Mouse (Mus musculus): ENCODE measurements around the gene Zfp13. TPM values are rescaled to one million over a fixed set of nuclear protein-coding genes. Genes with fewer than 3 reads are reported as not detected.

Gene Zfp13
- polyA plus RNA-seq, 1 experiment from 2014 or later = 11.8 TPM

DNA sequence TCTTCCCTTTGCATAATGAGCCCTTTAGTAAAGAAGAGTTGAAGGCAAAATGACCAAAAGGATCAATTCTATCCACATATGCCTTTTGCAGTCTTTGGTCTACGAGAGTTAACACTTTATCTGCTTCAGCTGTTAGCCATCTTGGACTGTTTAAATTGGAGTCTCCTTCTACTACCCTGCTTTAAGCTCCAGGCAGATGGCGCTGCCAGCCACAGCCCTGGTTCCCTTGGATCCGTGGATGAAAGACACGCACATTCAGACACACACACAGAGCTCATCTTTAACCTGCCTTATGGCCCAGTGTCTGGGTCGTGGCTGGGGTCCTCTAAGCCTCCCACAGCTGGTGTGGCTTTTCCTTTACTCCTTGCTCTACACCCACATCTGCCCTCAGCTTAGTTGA, 28.2 kb downstream of the Zfp13 start:
- 20% methylated on average over 5 of the region's 5 CpGs for WGBS
- no peaks in the 10 kb centered on the region for H3K4me1 ChIP-seq (ENCODE audit: control insufficient read depth, insufficient read depth, low read length)
- no peak overlapping the region for H3K27ac ChIP-seq (ENCODE audit: low read length)
- no peak overlapping the region for H3K4me2 ChIP-seq (ENCODE audit: low read depth, low read length)
- no peak overlapping the region for H3K4me3 ChIP-seq (replicated peaks; ENCODE audit: low read length)
- H3K9ac ChIP-seq (ENCODE audit: low read length) = no peak overlapping the region
- no peaks in the 10 kb centered on the region for H3K27me3 ChIP-seq (ENCODE audit: control insufficient read depth, insufficient read depth, low read length)
- peaks cover 4% of the 10 kb centered on the region; the same call in 1 of the 2 replicates for H3K9me3 ChIP-seq (replicated peaks; ENCODE audit: control insufficient read depth, low read length)
- ATAC-seq (ENCODE audit: insufficient read depth, low FRiP score) = no peak
- peaks cover 21% of the 10 kb centered on the region for H3K36me3 ChIP-seq (ENCODE audit: control insufficient read depth, insufficient read depth, low read length)

DNA sequence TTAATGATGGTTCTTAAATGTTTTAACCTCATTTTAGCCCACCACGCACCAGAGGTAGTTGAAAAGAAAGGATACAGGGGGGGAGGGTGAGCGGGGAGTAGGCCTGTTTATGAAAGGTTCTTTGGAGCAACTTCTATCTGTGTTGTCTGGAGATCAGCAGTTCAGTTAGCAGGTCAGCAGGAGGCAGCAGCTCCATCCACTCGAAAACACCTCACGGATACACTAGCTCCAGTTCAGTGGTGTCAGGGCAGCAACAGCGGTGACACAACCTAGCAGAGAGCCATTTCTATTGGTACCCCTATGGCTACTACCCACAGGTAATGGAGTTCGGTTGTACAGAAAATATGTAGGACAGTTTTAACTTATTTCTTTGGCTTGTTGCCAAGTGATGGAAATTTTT, 29.3 kb downstream of the Zfp13 start:
- no peak overlapping the region for H3K4me2 ChIP-seq (ENCODE audit: low read depth, low read length)
- no peak overlapping the region for H3K27ac ChIP-seq (ENCODE audit: low read length)
- peaks cover 12% of the 10 kb centered on the region for H3K36me3 ChIP-seq (ENCODE audit: control insufficient read depth, insufficient read depth, low read length)
- H3K4me3 ChIP-seq (replicated peaks; ENCODE audit: low read length) = no peak overlapping the region
- H3K9me3 ChIP-seq (replicated peaks; ENCODE audit: control insufficient read depth, low read length) = no peaks in the 10 kb centered on the region
- H3K4me1 ChIP-seq (ENCODE audit: control insufficient read depth, insufficient read depth, low read length) = peaks cover under 1% of the 10 kb centered on the region; the same call in 1 of the 2 replicates
- ATAC-seq (ENCODE audit: insufficient read depth, low FRiP score) = peak; percentile 71; the same call in 1 of the 2 replicates
- H3K27me3 ChIP-seq (ENCODE audit: control insufficient read depth, insufficient read depth, low read length) = no peaks in the 10 kb centered on the region
- H3K9ac ChIP-seq (ENCODE audit: low read length) = no peak overlapping the region
- 32% methylated on average over 6 of the region's 6 CpGs for WGBS

DNA sequence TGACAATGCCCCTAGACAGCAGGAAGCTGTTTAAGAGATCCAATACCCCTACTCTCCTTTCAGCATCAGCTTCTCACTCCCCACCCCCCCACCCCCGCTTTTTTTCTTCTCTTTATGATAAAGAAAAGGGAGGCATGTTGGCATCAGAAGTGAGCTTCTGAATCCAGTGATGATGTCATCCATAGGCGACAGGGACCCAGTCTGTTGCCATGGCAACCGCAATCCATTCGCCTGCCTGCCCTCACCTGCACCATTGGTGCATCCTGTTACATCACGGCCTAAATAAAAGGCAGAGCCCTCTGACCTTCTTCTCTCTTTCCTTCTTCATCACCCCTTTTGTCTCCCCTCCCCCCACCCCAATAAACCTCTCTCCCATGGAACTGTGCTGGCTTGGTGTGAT, 30.9 kb downstream of the Zfp13 start:
- H3K4me3 ChIP-seq (replicated peaks; ENCODE audit: low read length) = no peak overlapping the region
- no peak for ATAC-seq (ENCODE audit: insufficient read depth, low FRiP score)
- peaks cover 5% of the 10 kb centered on the region; the same call in 1 of the 2 replicates for H3K4me1 ChIP-seq (ENCODE audit: control insufficient read depth, insufficient read depth, low read length)
- H3K9me3 ChIP-seq (replicated peaks; ENCODE audit: control insufficient read depth, low read length) = no peaks in the 10 kb centered on the region
- no peaks in the 10 kb centered on the region; the same call in 1 of the 2 replicates for H3K36me3 ChIP-seq (ENCODE audit: control insufficient read depth, insufficient read depth, low read length)
- 43% methylated on average over 5 of the region's 5 CpGs for WGBS
- no peak overlapping the region for H3K9ac ChIP-seq (ENCODE audit: low read length)
- H3K27me3 ChIP-seq (ENCODE audit: control insufficient read depth, insufficient read depth, low read length) = no peaks in the 10 kb centered on the region
- H3K4me2 ChIP-seq (ENCODE audit: low read depth, low read length) = no peak overlapping the region
- H3K27ac ChIP-seq (ENCODE audit: low read length) = no peak overlapping the region

DNA sequence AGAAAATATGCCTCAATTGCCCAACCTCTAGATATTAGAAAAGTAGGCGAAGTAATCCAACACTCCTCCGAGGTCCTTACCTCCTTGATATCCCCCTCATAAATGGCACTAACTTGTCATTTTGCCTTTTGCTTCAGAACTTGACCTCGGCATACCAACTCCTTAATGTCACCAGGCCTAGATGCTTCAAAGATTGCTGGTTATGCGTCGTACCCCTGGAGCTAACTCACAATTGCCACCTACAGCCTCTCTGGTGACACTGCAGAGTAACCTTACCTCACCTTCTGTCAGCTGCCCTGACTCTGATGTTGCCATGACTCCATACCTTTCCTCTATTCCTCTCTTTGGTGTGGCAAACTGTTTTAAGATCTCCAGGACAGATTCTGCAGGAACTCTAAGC, 32.5 kb downstream of the Zfp13 start:
- WGBS = 58% methylated on average over 5 of the region's 5 CpGs
- no peak overlapping the region for H3K9ac ChIP-seq (ENCODE audit: low read length)
- no peaks in the 10 kb centered on the region for H3K9me3 ChIP-seq (replicated peaks; ENCODE audit: control insufficient read depth, low read length)
- H3K36me3 ChIP-seq (ENCODE audit: control insufficient read depth, insufficient read depth, low read length) = no peaks in the 10 kb centered on the region
- no peak overlapping the region for H3K4me3 ChIP-seq (replicated peaks; ENCODE audit: low read length)
- peaks cover 11% of the 10 kb centered on the region for H3K4me1 ChIP-seq (ENCODE audit: control insufficient read depth, insufficient read depth, low read length)
- H3K27ac ChIP-seq (ENCODE audit: low read length) = no peak overlapping the region
- no peaks in the 10 kb centered on the region for H3K27me3 ChIP-seq (ENCODE audit: control insufficient read depth, insufficient read depth, low read length)
- no peak for ATAC-seq (ENCODE audit: insufficient read depth, low FRiP score)
- H3K4me2 ChIP-seq (ENCODE audit: low read depth, low read length) = no peak overlapping the region

DNA sequence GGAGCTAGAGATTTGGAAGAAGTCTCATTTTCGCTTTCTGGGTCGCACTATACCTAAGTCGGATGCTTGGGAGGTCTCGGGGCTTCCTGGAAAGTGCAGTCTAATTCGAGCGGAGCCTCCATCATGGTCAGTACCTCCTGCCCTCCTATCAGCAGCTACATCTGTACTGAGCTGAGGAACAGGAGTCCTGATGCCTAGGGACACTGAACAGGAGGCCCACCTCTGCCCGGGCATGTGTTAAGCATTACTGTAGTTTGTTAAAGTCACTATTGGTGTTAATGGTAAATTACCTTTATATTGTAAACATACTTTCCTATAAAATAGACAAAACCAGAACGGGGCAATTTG, 34.9 kb downstream of the Zfp13 start:
- Histone ChIP-seq H3K9me3 (replicated peaks; ENCODE audit: control insufficient read depth, low read length) (no peaks in the 10 kb centered on the region), H3K36me3 (ENCODE audit: control insufficient read depth, insufficient read depth, low read length) (0 out of 2 replicates have a peak, but pooled peaks cover 4% of the 10 kb centered on the region), H3K4me2 (ENCODE audit: low read depth, low read length) (peak overlapping the region; percentile 80), H3K27me3 (ENCODE audit: control insufficient read depth, insufficient read depth, low read length) (no peaks in the 10 kb centered on the region), H3K9ac (ENCODE audit: low read length) (peak overlapping the region; percentile 99), H3K4me3 (replicated peaks; ENCODE audit: low read length) (peak overlapping the region; percentile 95), H3K4me1 (ENCODE audit: control insufficient read depth, insufficient read depth, low read length) (peaks cover 11% of the 10 kb centered on the region), H3K27ac (ENCODE audit: low read length) (peak overlapping the region; percentile 99)
- 1% methylated on average over 8 of the region's 8 CpGs for WGBS
- ATAC-seq (ENCODE audit: insufficient read depth, low FRiP score) = peak; percentile 79

DNA sequence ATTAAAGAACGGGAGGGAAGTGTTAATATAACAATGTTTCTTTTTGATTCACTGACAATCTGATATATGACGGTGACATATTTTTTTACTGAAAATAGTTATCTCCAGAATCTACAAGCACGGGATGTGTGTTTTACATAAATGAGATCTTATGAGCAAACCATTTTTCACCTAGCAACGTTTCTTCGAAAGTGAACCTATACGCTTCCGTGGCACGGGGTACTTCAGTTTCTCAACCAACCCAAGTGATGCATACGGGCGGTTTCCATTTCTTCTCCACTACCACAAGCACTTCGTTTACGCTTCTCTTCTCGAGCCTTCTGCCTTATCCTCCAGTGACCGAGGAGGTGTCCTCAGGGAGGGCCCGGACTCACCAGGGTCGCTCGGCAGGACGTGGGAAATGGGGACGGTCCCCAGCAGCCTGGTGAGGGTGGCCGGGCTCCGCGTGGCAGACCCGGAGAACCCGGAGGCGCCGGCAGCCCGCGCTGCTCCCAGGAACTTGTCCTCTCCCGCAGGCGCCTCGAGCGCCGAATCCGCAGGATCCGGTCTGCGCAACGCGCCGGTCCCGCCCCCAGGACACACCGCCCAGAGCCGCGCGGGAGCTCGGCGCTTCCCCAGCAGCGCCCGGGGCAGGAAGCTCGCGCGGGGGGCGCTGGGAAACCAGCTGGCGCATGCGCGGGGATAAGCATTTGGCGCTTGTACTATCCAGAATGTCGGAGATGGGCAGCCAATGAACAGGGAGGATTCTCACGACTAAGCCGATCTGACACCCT, 35.5 kb downstream of the Zfp13 start, which contains the start of gene Zfp213:
TSS of gene Zfp213 (minus strand) at position 644 of the 773 bp plus-strand sequence.
- Histone ChIP-seq H3K4me2 (ENCODE audit: low read depth, low read length) (peak within 1 kb of the TSS; percentile 80), H3K4me1 (ENCODE audit: control insufficient read depth, insufficient read depth, low read length) (peaks cover 11% of the 10 kb centered on the region), H3K36me3 (ENCODE audit: control insufficient read depth, insufficient read depth, low read length) (0 out of 2 replicates have a peak, but pooled peaks cover 4% of the 10 kb centered on the region), H3K27me3 (ENCODE audit: control insufficient read depth, insufficient read depth, low read length) (no peaks in the 10 kb centered on the region), H3K4me3 (replicated peaks; ENCODE audit: low read length) (peak within 1 kb of the TSS; percentile 95), H3K27ac (ENCODE audit: low read length) (peak within 1 kb of the TSS; percentile 99), H3K9me3 (replicated peaks; ENCODE audit: control insufficient read depth, low read length) (no peaks in the 10 kb centered on the region), H3K9ac (ENCODE audit: low read length) (peak within 1 kb of the TSS; percentile 99)
- peak; percentile 98 for ATAC-seq (ENCODE audit: insufficient read depth, low FRiP score)
- 1% methylated on average over 59 of the region's 59 CpGs for WGBS

DNA sequence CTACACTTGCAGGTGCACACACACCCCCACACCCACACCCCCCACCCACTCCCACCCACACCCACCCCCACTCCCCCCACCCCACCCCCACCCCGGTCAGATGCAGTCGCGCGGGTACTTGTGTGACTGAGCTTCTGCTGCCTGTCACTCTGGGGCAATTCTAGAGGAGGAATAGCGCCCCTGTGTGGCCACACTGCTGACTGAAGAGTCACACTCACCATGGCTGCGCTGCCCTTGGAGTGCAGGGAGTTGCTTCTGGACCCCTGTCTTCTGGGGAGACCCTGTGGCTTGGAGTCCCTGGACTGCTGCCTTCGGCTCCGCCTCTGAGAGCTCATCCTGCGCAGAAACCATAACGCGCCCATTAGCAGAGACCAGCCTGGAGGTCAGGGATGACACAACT, 39.5 kb downstream of the Zfp13 start:
- no peak overlapping the region for H3K4me3 ChIP-seq (replicated peaks; ENCODE audit: low read length)
- H3K9me3 ChIP-seq (replicated peaks; ENCODE audit: control insufficient read depth, low read length) = no peaks in the 10 kb centered on the region
- H3K36me3 ChIP-seq (ENCODE audit: control insufficient read depth, insufficient read depth, low read length) = 0 out of 2 replicates have a peak, but pooled peaks cover 6% of the 10 kb centered on the region
- H3K9ac ChIP-seq (ENCODE audit: low read length) = no peak overlapping the region
- H3K27me3 ChIP-seq (ENCODE audit: control insufficient read depth, insufficient read depth, low read length) = no peaks in the 10 kb centered on the region
- H3K4me2 ChIP-seq (ENCODE audit: low read depth, low read length) = no peak overlapping the region
- peaks cover 8% of the 10 kb centered on the region for H3K4me1 ChIP-seq (ENCODE audit: control insufficient read depth, insufficient read depth, low read length)
- no peak for ATAC-seq (ENCODE audit: insufficient read depth, low FRiP score)
- 56% methylated on average over 9 of the region's 11 CpGs for WGBS
- H3K27ac ChIP-seq (ENCODE audit: low read length) = no peak overlapping the region

DNA sequence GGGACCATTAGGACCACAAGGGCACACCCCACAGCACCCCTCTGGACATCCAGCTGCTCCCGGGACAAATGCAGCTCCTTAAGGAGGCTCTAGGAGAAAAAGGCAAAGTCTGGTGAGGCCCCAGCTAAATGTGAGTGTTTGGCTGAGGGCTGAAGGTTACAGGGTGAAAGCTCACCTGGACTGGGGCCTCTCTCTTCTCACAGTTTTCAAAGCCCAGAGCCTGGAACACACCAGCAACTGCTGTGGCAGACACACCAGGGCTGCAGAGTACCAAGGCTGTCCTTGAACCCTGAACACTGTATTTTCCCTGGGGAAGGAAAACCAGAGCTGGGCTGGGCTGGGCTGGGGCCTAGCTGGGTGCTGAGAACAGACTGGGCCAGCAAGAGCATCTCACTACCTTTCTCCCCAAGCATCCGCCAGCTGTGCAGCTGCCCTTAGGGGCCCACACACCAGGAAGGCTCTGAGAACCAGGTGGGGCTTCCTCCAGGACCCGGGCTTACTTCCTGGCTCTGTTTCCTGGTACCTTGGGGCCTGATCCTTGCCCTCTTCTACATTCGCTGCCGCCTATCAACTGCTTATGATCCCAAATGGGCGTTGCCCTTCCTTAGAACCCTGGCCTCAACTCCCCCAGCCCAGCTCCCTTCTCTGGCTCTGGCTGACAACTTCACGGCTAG, 43.9 kb downstream of the Zfp13 start:
- no peak overlapping the region for H3K27ac ChIP-seq (ENCODE audit: low read length)
- ATAC-seq (ENCODE audit: insufficient read depth, low FRiP score) = no peak
- H3K36me3 ChIP-seq (ENCODE audit: control insufficient read depth, insufficient read depth, low read length) = 0 out of 2 replicates have a peak, but pooled peaks cover 3% of the 10 kb centered on the region
- H3K4me3 ChIP-seq (replicated peaks; ENCODE audit: low read length) = no peak overlapping the region
- H3K9me3 ChIP-seq (replicated peaks; ENCODE audit: control insufficient read depth, low read length) = no peaks in the 10 kb centered on the region
- H3K9ac ChIP-seq (ENCODE audit: low read length) = no peak overlapping the region
- 58% methylated on average over 7 of the region's 7 CpGs for WGBS
- H3K27me3 ChIP-seq (ENCODE audit: control insufficient read depth, insufficient read depth, low read length) = no peaks in the 10 kb centered on the region
- peaks cover 6% of the 10 kb centered on the region for H3K4me1 ChIP-seq (ENCODE audit: control insufficient read depth, insufficient read depth, low read length)
- no peak overlapping the region for H3K4me2 ChIP-seq (ENCODE audit: low read depth, low read length)

DNA sequence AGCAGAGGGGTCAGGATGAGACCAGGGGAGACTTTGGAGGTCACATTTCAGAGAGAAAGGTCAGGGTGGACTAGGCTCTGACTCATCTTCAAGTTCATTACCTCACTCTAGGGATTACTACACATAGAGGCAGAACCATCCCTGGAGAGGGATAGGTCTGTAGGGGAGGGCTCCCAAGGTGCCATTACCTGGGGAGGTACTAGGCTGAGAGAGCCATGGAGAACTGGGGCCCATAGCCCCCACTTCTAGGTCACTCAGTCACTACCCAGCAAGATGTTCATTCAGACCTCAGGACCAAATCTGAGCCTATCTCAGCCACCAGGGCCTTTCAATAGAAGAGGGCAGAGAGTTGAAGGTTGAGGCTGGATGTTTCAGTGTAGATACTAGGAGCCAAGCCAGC, 45.0 kb downstream of the Zfp13 start:
- no peak overlapping the region for H3K27ac ChIP-seq (ENCODE audit: low read length)
- no peaks in the 10 kb centered on the region for H3K27me3 ChIP-seq (ENCODE audit: control insufficient read depth, insufficient read depth, low read length)
- no peaks in the 10 kb centered on the region for H3K9me3 ChIP-seq (replicated peaks; ENCODE audit: control insufficient read depth, low read length)
- no peak overlapping the region for H3K9ac ChIP-seq (ENCODE audit: low read length)
- ATAC-seq (ENCODE audit: insufficient read depth, low FRiP score) = no peak
- no peak overlapping the region for H3K4me2 ChIP-seq (ENCODE audit: low read depth, low read length)
- 0 out of 2 replicates have a peak, but pooled peaks cover 3% of the 10 kb centered on the region for H3K36me3 ChIP-seq (ENCODE audit: control insufficient read depth, insufficient read depth, low read length)
- no peak overlapping the region for H3K4me3 ChIP-seq (replicated peaks; ENCODE audit: low read length)
- peaks cover 6% of the 10 kb centered on the region for H3K4me1 ChIP-seq (ENCODE audit: control insufficient read depth, insufficient read depth, low read length)

All from stomach, embryonic 16.5 days (tissue).